Mouse (Mus musculus) limb, embryonic 11.5 days (tissue): ENCODE measurements around the gene Defb19. TPM values are rescaled to one million over a fixed set of nuclear protein-coding genes. Genes with fewer than 3 reads are reported as not detected.

Source experiments
- ATAC-seq: fragments of 200-750 bp; cut with Nextera tagmentation; 2 replicates; pipeline ENCODE4 v1.8.0; 2017; ENCODE audit warnings: low read depth; ENCODE audit not compliant: insufficient number of reproducible peaks, low FRiP score, low TSS enrichment
- DNase-seq: peaks from one replicate; pipeline ENCODE4 v3.0.0-alpha.2; 2015; ENCODE audit warnings: low spot score
- H3K27ac ChIP-seq: fragments of 300-500 bp; sonication (generic); replicated peaks from 2 replicates; pipeline ENCODE4 v1.5.1; 2014; ENCODE audit warnings: low read depth, mild to moderate bottlenecking, low read length
- H3K27me3 ChIP-seq: fragments of 300-500 bp; sonication (generic); 2 replicates; pipeline ENCODE4 v1.6.1; 2014; ENCODE audit warnings: mild to moderate bottlenecking, low read length, mixed read lengths; ENCODE audit not compliant: control insufficient read depth, insufficient read depth
- H3K36me3 ChIP-seq: fragments of 300-500 bp; sonication (generic); 2 replicates; pipeline ENCODE4 v1.6.1; 2014; ENCODE audit warnings: mild to moderate bottlenecking, low read length, moderate library complexity, mixed read lengths; ENCODE audit not compliant: control insufficient read depth, insufficient read depth
- H3K4me1 ChIP-seq: fragments of 300-500 bp; sonication (generic); 2 replicates; pipeline ENCODE4 v1.6.1; 2014; ENCODE audit warnings: low read length, mixed read lengths; ENCODE audit not compliant: control insufficient read depth, insufficient read depth
- H3K4me2 ChIP-seq: fragments of 300-500 bp; sonication (generic); 2 replicates; pipeline ENCODE4 v1.6.1; 2014; ENCODE audit warnings: low read depth, mild to moderate bottlenecking, moderate library complexity; ENCODE audit not compliant: severe bottlenecking
- H3K4me3 ChIP-seq: fragments of 300-500 bp; sonication (generic); 2 replicates; pipeline ENCODE4 v1.5.1; 2014; ENCODE audit warnings: low read depth, low read length
- H3K9ac ChIP-seq: fragments of 300-500 bp; sonication (generic); 2 replicates; pipeline ENCODE4 v1.6.1; 2014; ENCODE audit warnings: mild to moderate bottlenecking, low read length
- H3K9me3 ChIP-seq: fragments of 300-500 bp; sonication (generic); 2 replicates; pipeline ENCODE4 v1.6.1; 2016; ENCODE audit warnings: low read length; ENCODE audit not compliant: control insufficient read depth
- WGBS: fragments of 180-500 bp; shearing (Covaris S2); extraction: QIAGEN DNeasy Blood & Tissue Kit; methylation state at CpG from one replicate; pipeline ENCODE4 v1.1.7; 2014; 5-methylcytosine and 5-hydroxymethylcytosine counted together
- polyA plus RNA-seq: library from polyadenylated mRNA; unstranded; fragments of >200 nt; fragmentation: Nextera tagmentation; extraction: Ambion mirVana; gene quantifications from 2 replicates; pipeline ENCODE4 v1.2.1, GENCODE M21; 2014

The Defb19 gene
- not detected in 2 replicates for polyA plus RNA-seq

GRCm38 (mm10) chr2:152580107-152580506 is at the start of gene Defb19:
Gene Defb19, minus strand, starts transcription at chr2:152580312.
- no peaks in the 10 kb centered on the region for H3K9me3 ChIP-seq
- no peak for ATAC-seq
- H3K9ac ChIP-seq, result no peak within 1 kb of the TSS
- WGBS, result 64% methylated on average over 7 of the region's 7 CpGs
- no peak within 1 kb of the TSS for H3K4me3 ChIP-seq
- no peaks in the 10 kb centered on the region for H3K4me1 ChIP-seq
- DNase-seq, result no peak
- H3K36me3 ChIP-seq, result no peaks in the 10 kb centered on the region
- H3K27me3 ChIP-seq, result no peaks in the 10 kb centered on the region
- H3K27ac ChIP-seq, result no peak within 1 kb of the TSS
- H3K4me2 ChIP-seq, result no peak within 1 kb of the TSS

- no peaks in the 10 kb centered on the region for H3K36me3 ChIP-seq
- DNase-seq, result no peak
- no peak for ATAC-seq
- peaks cover 11% of the 10 kb centered on the region; the same call in 1 of the 2 replicates for H3K4me1 ChIP-seq
- H3K4me2 ChIP-seq, result no peak overlapping the region
- no peak overlapping the region for H3K9ac ChIP-seq
- peaks cover 38% of the 10 kb centered on the region for H3K27me3 ChIP-seq
- H3K27ac ChIP-seq, result no peak overlapping the region
- WGBS, result 88% methylated on average over 6 of the region's 6 CpGs
- no peaks in the 10 kb centered on the region for H3K9me3 ChIP-seq
- H3K4me3 ChIP-seq, result no peak overlapping the region
Measured at GRCm38 (mm10) chr2:152629904-152630303, 49.8 kb upstream of the Defb19 start.

- Histone ChIP-seq H3K36me3 (no peaks in the 10 kb centered on the region), H3K9ac (no peak overlapping the region), H3K4me3 (no peak overlapping the region), H3K27me3 (peaks cover 38% of the 10 kb centered on the region), H3K27ac (no peak overlapping the region), H3K4me1 (peaks cover 11% of the 10 kb centered on the region; the same call in 1 of the 2 replicates), H3K4me2 (no peak overlapping the region), H3K9me3 (no peaks in the 10 kb centered on the region)
- ATAC-seq, result no peak
- WGBS, result 66% methylated on average over 3 of the region's 3 CpGs
- no peak for DNase-seq
Measured at GRCm38 (mm10) chr2:152629239-152629638, 49.1 kb upstream of the Defb19 start.

- H3K4me1 ChIP-seq, result peaks cover 8% of the 10 kb centered on the region; the same call in 1 of the 2 replicates
- no peaks in the 10 kb centered on the region for H3K36me3 ChIP-seq
- no peak for DNase-seq
- H3K9me3 ChIP-seq, result no peaks in the 10 kb centered on the region
- peak overlapping the region; percentile 11; the same call in 1 of the 2 replicates for H3K4me2 ChIP-seq
- no peak overlapping the region for H3K4me3 ChIP-seq
- no peak overlapping the region for H3K27ac ChIP-seq
- H3K27me3 ChIP-seq, result peaks cover 38% of the 10 kb centered on the region
- H3K9ac ChIP-seq, result no peak overlapping the region
- 42% methylated on average over 17 of the region's 17 CpGs for WGBS
- no peak for ATAC-seq
Measured at GRCm38 (mm10) chr2:152628066-152628465, 48.0 kb upstream of the Defb19 start.

- WGBS, result 2% methylated on average over 57 of the region's 59 CpGs
- Histone ChIP-seq H3K4me3 (peak within 1 kb of the TSS; percentile 35), H3K27me3 (peaks cover 38% of the 10 kb centered on the region), H3K9me3 (no peaks in the 10 kb centered on the region), H3K4me1 (0 out of 2 replicates have a peak, but pooled peaks cover 8% of the 10 kb centered on the region), H3K27ac (no peak within 1 kb of the TSS), H3K9ac (peak within 1 kb of the TSS; percentile 52), H3K4me2 (peak within 1 kb of the TSS; percentile 51), H3K36me3 (no peaks in the 10 kb centered on the region)
- DNase-seq (peak; percentile 63), ATAC-seq (peak; percentile 56; the same call in 1 of the 2 replicates)
Measured at GRCm38 (mm10) chr2:152626774-152627591, 46.9 kb upstream of the Defb19 start, which contains the start of gene Rem1. Gene Rem1, plus strand, starts transcription at chr2:152626951.

GRCm38 (mm10) chr2:152625256-152625655 is 45.1 kb upstream of the Defb19 start:
- WGBS, result 26% methylated on average over 1 of the region's 1 CpGs
- H3K27me3 ChIP-seq, result peaks cover 38% of the 10 kb centered on the region
- H3K9ac ChIP-seq, result no peak overlapping the region
- no peak overlapping the region for H3K27ac ChIP-seq
- H3K36me3 ChIP-seq, result no peaks in the 10 kb centered on the region
- no peak overlapping the region for H3K4me3 ChIP-seq
- H3K4me1 ChIP-seq, result 0 out of 2 replicates have a peak, but pooled peaks cover 8% of the 10 kb centered on the region
- DNase-seq (no peak), ATAC-seq (no peak)
- no peak overlapping the region for H3K4me2 ChIP-seq
- H3K9me3 ChIP-seq, result no peaks in the 10 kb centered on the region

- Histone ChIP-seq H3K4me3 (no peak overlapping the region), H3K27ac (no peak overlapping the region), H3K9me3 (no peaks in the 10 kb centered on the region), H3K4me2 (no peak overlapping the region), H3K36me3 (no peaks in the 10 kb centered on the region), H3K27me3 (peaks cover 38% of the 10 kb centered on the region), H3K9ac (no peak overlapping the region), H3K4me1 (0 out of 2 replicates have a peak, but pooled peaks cover 8% of the 10 kb centered on the region)
- no peak for DNase-seq
- WGBS, result 83% methylated on average over 2 of the region's 2 CpGs
- no peak for ATAC-seq
Measured at GRCm38 (mm10) chr2:152624566-152624965, 44.5 kb upstream of the Defb19 start.

- Histone ChIP-seq H3K27me3 (peaks cover 26% of the 10 kb centered on the region), H3K36me3 (no peaks in the 10 kb centered on the region), H3K4me1 (0 out of 2 replicates have a peak, but pooled peaks cover 8% of the 10 kb centered on the region), H3K4me3 (no peak within 1 kb of the TSS), H3K27ac (no peak within 1 kb of the TSS), H3K9ac (no peak within 1 kb of the TSS), H3K9me3 (no peaks in the 10 kb centered on the region), H3K4me2 (no peak within 1 kb of the TSS)
- DNase-seq (no peak), ATAC-seq (no peak)
- WGBS, result 78% methylated on average over 7 of the region's 7 CpGs
Measured at GRCm38 (mm10) chr2:152622953-152623352, 42.8 kb upstream of the Defb19 start, which contains the start of gene Defb25. Gene Defb25, minus strand, starts transcription at chr2:152623053.
